Mouse (Mus musculus) myocyte (in vitro differentiated cells): ENCODE data around the gene Adcyap1. TPM values are rescaled to one million over a fixed set of nuclear protein-coding genes. Genes with fewer than 3 reads are reported as not detected.

ENCODE experiments used
- H3K27me3 ChIP-seq: one replicate; pipeline ENCODE4 v1.6.1; 2011; ENCODE audit not compliant: control insufficient read depth, insufficient read depth, insufficient read length
- H3K36me3 ChIP-seq: one replicate; pipeline ENCODE4 v1.6.1; 2011; ENCODE audit not compliant: control insufficient read depth, insufficient read depth
- H3K4me2 ChIP-seq: one replicate; pipeline ENCODE4 v1.6.1; 2011; ENCODE audit warnings: low read depth, control low read depth
- H3K4me3 ChIP-seq: one replicate; pipeline ENCODE4 v1.5.1; 2011; ENCODE audit warnings: mild to moderate bottlenecking, control low read depth, moderate library complexity
- H3K79me2 ChIP-seq: one replicate; pipeline ENCODE4 v1.6.1; 2011; ENCODE audit not compliant: control insufficient read depth, insufficient read depth
- H3ac ChIP-seq: one replicate; pipeline ENCODE4 v1.6.1; 2011; ENCODE audit not compliant: control insufficient read depth, insufficient read length
- CEBPB ChIP-seq: IDR thresholded peaks from 2 replicates; pipeline ENCODE4 v1.6.1; 2011; ENCODE audit warnings: mild to moderate bottlenecking, moderate library complexity; ENCODE audit not compliant: poor library complexity, insufficient read depth, severe bottlenecking
- E2F4 ChIP-seq: IDR thresholded peaks from one replicate; pipeline ENCODE4 v1.6.1; 2011; ENCODE audit warnings: mild to moderate bottlenecking, control low read depth, moderate library complexity; ENCODE audit not compliant: insufficient read depth
- MAX ChIP-seq: IDR thresholded peaks from one replicate; pipeline ENCODE4 v1.6.1; 2011; ENCODE audit warnings: low read depth, mild to moderate bottlenecking, control low read depth
- MYOD1 ChIP-seq, 3 experiments: IDR thresholded peaks; one replicate each; pipeline ENCODE4 v1.6.1; 2011; ENCODE audit warnings: control low read depth in 2 of 3, low read depth in 2 of 3, mild to moderate bottlenecking in 2 of 3, moderate library complexity in 1 of 3; ENCODE audit not compliant: insufficient read length in 2 of 3, control insufficient read depth in 1 of 3
- MYOG ChIP-seq, 3 experiments: IDR thresholded peaks; one replicate each; pipeline ENCODE4 v1.6.1; 2011; ENCODE audit warnings: control low read depth in 2 of 3, low read depth in 2 of 3, mild to moderate bottlenecking in 2 of 3; ENCODE audit not compliant: insufficient read length in 2 of 3, control insufficient read depth in 1 of 3, insufficient read depth in 1 of 3
- POLR2A ChIP-seq: IDR thresholded peaks from one replicate; pipeline ENCODE4 v1.6.1; 2011; ENCODE audit warnings: low read depth, mild to moderate bottlenecking, control low read depth, moderate library complexity; ENCODE audit not compliant: insufficient read length
- POLR2AphosphoS2 ChIP-seq: IDR thresholded peaks from one replicate; pipeline ENCODE4 v1.6.1; 2011; ENCODE audit warnings: low read depth, control low read depth; ENCODE audit not compliant: insufficient read length
- REST ChIP-seq: IDR thresholded peaks from one replicate; pipeline ENCODE4 v1.6.1; 2011; ENCODE audit warnings: mild to moderate bottlenecking, control low read depth, moderate library complexity; ENCODE audit not compliant: insufficient read depth, insufficient read length
- SRF ChIP-seq: IDR thresholded peaks from one replicate; pipeline ENCODE4 v1.6.1; 2011; ENCODE audit warnings: low read depth; ENCODE audit not compliant: control insufficient read depth, insufficient read length
- TCF12 ChIP-seq: IDR thresholded peaks from one replicate; pipeline ENCODE4 v1.6.1; 2011; ENCODE audit warnings: mild to moderate bottlenecking, control low read depth; ENCODE audit not compliant: poor library complexity, insufficient read depth, severe bottlenecking
- TCF3 ChIP-seq: IDR thresholded peaks from one replicate; pipeline ENCODE4 v1.6.1; 2011; ENCODE audit warnings: low read depth, control low read depth; ENCODE audit not compliant: insufficient read length
- USF1 ChIP-seq: IDR thresholded peaks from one replicate; pipeline ENCODE4 v1.6.1; 2011; ENCODE audit warnings: low read depth, mild to moderate bottlenecking, control low read depth, moderate library complexity
- polyA plus RNA-seq: library from polyadenylated mRNA; unstranded; fragments of >200 nt; fragmentation: generic; extraction: Trizol; gene quantifications from one replicate; pipeline ENCODE4 v1.2.1, GENCODE M21; 2012; ENCODE audit warnings: missing spikeins

The Adcyap1 gene
- polyA plus RNA-seq, result 0.02 TPM

DNA sequence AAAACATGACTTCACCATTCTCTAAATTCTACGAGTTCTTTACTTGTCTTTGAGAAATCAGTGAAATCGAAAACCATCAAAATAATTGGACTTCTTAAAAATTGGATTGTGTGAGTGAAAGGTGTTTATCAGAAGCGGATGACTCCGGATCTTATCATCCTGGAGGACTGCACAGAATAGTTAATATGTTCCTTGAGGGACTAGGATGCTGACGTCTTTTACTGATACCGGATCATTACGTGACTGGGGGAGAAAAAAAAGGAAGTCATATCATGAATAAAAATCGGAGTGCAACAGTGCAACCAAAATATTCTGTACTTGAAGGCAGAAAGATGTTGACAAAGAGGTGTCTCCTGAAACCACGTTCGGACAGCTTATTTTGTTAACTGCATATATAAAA is at the start of gene Adcyap1:
Adcyap1 (plus strand) TSS at position 301 of the 400 bp plus-strand sequence.
- Histone ChIP-seq H3K36me3 (no peaks in the 10 kb centered on the region), H3K4me3 (no peak within 1 kb of the TSS), H3ac (no peak within 1 kb of the TSS), H3K27me3 (peaks cover 25% of the 10 kb centered on the region), H3K4me2 (no peak within 1 kb of the TSS), H3K79me2 (no peaks in the 10 kb centered on the region)
- no peak for TF ChIP-seq E2F4
- TF ChIP-seq CEBPB, result no peak
- no peak for TF ChIP-seq SRF
- no peak for TF ChIP-seq MYOD1 (IDR thresholded peaks at IDR 0.05; ENCODE audit: control insufficient read depth in 1 of 3, insufficient read length in 2 of 3, low read depth in 2 of 3)
- TF ChIP-seq POLR2A, result no peak
- TF ChIP-seq TCF3, result no peak
- no peak for TF ChIP-seq MAX
- no peak for TF ChIP-seq USF1
- no peak for TF ChIP-seq POLR2AphosphoS2

DNA sequence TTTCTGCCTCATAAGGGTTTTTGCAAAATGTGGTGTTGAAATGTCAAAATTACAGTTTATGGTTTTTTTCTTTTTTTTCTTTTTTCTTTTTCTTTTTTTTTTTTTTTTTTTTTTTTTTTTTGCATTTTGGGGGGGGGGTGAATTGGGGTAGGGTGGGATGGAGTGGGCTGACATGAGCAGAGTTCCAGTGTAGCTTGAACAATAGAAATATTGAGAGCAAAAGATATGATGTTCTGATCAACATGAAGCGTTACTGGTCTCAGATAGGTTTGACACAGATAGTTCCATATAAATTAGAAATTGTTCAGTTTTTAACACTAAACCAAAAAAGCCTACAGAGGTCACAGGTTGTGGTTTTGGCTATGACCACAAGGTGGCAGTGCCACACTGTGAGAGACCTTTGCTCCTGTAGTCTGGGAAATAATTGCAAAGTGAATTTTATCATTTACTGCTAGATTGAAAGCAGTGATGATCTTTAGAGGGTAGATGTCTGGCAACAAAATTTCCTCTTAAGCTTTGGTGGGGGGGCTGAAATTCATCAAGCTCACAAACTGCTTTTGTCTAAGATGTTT is 40.5 kb upstream of the Adcyap1 start:
- Histone ChIP-seq H3K4me2 (no peak overlapping the region), H3K27me3 (no peaks in the 10 kb centered on the region), H3ac (no peak overlapping the region), H3K79me2 (no peaks in the 10 kb centered on the region), H3K36me3 (no peaks in the 10 kb centered on the region), H3K4me3 (no peak overlapping the region)
- TF ChIP-seq SRF (no peak), TCF12 (no peak), POLR2AphosphoS2 (no peak), POLR2A (no peak), MYOG (IDR thresholded peaks at IDR 0.05; ENCODE audit: control insufficient read depth in 1 of 3, insufficient read depth in 1 of 3, insufficient read length in 2 of 3, low read depth in 2 of 3) (no peak), E2F4 (no peak)

DNA sequence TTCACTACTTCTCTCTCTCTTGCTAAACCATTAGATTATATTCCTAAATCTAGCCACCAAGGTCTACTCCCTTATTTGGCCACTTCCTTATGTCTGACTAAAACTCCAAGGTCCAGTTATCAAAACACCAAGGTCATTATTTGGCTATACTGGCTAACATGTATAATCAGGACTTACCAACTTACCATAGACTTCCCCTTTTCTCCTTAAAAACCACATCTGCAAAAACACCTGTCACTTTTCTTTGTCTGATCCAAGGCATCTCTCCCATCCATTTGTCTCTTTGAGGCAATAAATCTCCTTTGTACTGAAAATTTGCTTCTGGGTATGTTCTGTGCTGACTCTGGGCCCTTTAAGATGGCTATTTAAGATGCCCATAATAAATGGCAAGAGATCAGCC is 29.2 kb upstream of the Adcyap1 start:
- Histone ChIP-seq H3K4me3 (no peak overlapping the region), H3ac (no peak overlapping the region), H3K79me2 (no peaks in the 10 kb centered on the region), H3K36me3 (no peaks in the 10 kb centered on the region), H3K4me2 (no peak overlapping the region), H3K27me3 (no peaks in the 10 kb centered on the region)
- TF ChIP-seq TCF12 (no peak), POLR2A (no peak), MYOD1 (IDR thresholded peaks at IDR 0.05; ENCODE audit: control insufficient read depth in 1 of 3, insufficient read length in 2 of 3, low read depth in 2 of 3) (no peak), E2F4 (no peak), SRF (no peak), MYOG (IDR thresholded peaks at IDR 0.05; ENCODE audit: control insufficient read depth in 1 of 3, insufficient read depth in 1 of 3, insufficient read length in 2 of 3, low read depth in 2 of 3) (no peak), REST (no peak), POLR2AphosphoS2 (no peak), CEBPB (no peak), TCF3 (no peak), MAX (no peak), USF1 (no peak)

DNA sequence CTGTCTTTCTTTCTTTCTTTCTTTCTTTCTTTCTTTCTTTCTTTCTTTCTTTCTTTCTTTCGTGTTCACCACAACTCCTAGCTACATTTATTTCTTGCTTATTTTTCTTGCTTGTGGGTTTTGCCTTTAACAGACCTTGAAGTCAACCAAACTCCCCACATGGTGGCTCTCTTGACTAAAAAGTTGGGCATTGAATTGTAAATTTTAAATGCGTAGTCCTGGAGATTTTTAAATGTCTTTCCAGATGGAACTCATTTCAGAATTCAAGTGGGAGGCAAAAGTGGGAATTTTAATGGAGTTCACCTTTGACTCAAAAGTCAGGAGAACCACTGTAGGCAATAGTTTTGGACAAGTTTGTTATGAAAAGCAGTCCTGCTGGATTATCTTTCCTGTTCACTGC is 2.0 kb upstream of the Adcyap1 start:
- H3K4me2 ChIP-seq, result no peak overlapping the region
- H3K79me2 ChIP-seq, result no peaks in the 10 kb centered on the region
- no peak overlapping the region for H3ac ChIP-seq
- no peak for TF ChIP-seq MYOG (IDR thresholded peaks at IDR 0.05; ENCODE audit: control insufficient read depth in 1 of 3, insufficient read depth in 1 of 3, insufficient read length in 2 of 3, low read depth in 2 of 3)
- TF ChIP-seq CEBPB, result no peak
- no peak for TF ChIP-seq POLR2AphosphoS2
- TF ChIP-seq MYOD1 (IDR thresholded peaks at IDR 0.05; ENCODE audit: control insufficient read depth in 1 of 3, insufficient read length in 2 of 3, low read depth in 2 of 3), result no peak
- no peak for TF ChIP-seq SRF
- no peak for TF ChIP-seq TCF12
- no peak for TF ChIP-seq MAX
- TF ChIP-seq USF1, result no peak
- TF ChIP-seq POLR2A, result no peak
- TF ChIP-seq REST, result no peak
- TF ChIP-seq TCF3, result no peak
- no peak for TF ChIP-seq E2F4
- H3K4me3 ChIP-seq, result no peak overlapping the region
- H3K27me3 ChIP-seq, result peaks cover 20% of the 10 kb centered on the region
- H3K36me3 ChIP-seq, result no peaks in the 10 kb centered on the region

DNA sequence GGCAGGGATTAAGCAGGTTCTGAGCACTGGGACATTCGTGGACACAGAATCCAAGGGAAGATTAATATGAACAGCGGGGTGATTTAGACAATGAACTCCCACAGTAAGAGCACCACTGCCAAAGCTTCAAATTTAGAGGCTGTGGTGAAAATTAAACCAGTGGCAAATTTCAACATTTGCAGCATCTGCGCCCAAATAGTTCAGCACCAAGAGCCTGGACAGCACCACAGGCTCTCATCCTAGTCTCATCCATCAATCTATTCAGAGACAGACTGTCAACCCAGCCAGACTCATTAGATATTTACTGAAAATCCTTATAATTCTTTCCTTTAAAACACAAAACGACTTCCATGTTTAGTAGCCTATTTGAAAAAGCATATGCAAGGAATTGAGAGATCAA is 604 bp upstream of the Adcyap1 start:
- Histone ChIP-seq H3ac (no peak overlapping the region), H3K36me3 (no peaks in the 10 kb centered on the region), H3K4me2 (no peak overlapping the region), H3K79me2 (no peaks in the 10 kb centered on the region), H3K27me3 (peaks cover 25% of the 10 kb centered on the region), H3K4me3 (no peak overlapping the region)
- TF ChIP-seq REST (peak; percentile 79), POLR2A (no peak), MAX (peak; percentile 6)
